Mouse (Mus musculus) testis, adult 2 months (tissue): ENCODE data around the gene Ppp1r8.

Experiments
- CTCF ChIP-seq: fragments of 200-500 bp; IDR thresholded peaks from 2 replicates; pipeline ENCODE4 v1.5.1; 2012; ENCODE audit warnings: low read depth, mild to moderate bottlenecking, inconsistent platforms, low read length, moderate library complexity; ENCODE audit not compliant: control insufficient read depth, insufficient read depth, insufficient replicate concordance
- POLR2A ChIP-seq: fragments of 200-500 bp; IDR thresholded peaks from 2 replicates; pipeline ENCODE4 v1.6.1; 2012; ENCODE audit warnings: low read depth, mild to moderate bottlenecking, inconsistent platforms, low read length, moderate library complexity; ENCODE audit not compliant: control insufficient read depth

GRCm38 (mm10) chr4:132803876-132804275 is 39.1 kb downstream of the Ppp1r8 start:
- TF ChIP-seq POLR2A (no peak), CTCF (no peak)
